Mouse (Mus musculus): Measurements from ENCODE around the gene Man1c1.

DNA sequence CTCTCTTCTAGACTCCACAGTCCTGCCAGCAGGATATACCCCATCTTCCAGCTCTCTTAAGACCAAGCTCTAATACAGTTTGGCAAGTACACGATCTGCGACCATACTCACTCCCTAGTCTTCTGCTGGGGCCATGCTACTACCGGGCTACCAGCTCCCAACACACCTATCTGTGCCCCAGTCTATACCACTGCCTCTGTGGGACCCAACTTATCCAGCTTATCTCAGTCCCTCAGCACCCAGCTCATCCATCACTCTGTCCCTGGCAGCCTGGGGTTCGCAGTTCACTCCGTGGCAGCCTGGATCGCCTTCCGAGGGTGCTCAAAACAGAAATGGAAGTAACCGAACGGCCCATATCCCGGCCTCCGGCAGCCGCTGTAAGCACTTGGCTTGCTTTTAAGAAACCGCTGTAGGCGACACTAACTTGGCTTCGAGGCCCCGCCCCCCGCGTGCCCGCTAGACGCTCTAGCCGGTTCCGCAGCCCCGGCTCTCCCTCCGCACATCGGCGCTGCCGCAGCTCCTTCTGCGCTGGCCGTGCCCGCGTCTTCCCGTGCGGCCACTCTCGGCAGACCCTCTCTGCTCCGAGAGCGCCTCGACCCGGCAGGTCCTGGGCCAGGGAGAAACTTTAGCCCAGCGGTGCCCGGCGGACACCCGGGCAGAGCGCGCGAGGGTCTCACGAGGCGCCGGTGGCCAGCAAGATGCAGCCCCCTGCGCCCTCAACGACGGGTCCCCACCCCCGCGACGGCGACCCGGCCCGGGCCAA, 169.8 kb downstream of the Man1c1 start:
- no peak for TF ChIP-seq POLR2A (IDR thresholded peaks at IDR 0.05; ENCODE audit: low read depth, low read length)
- no peak for TF ChIP-seq CTCF (IDR thresholded peaks at IDR 0.05; ENCODE audit: extremely low read depth, insufficient read depth, insufficient read length, insufficient replicate concordance)

Data from spleen, adult 2 months (tissue).